Mouse (Mus musculus) embryonic facial prominence, embryonic 15.5 days (tissue): Measurements from ENCODE around the gene Rpap2. TPM values are rescaled to one million over a fixed set of nuclear protein-coding genes. Genes with fewer than 3 reads are reported as not detected.

ENCODE experiments used
- ATAC-seq: fragments of 200-750 bp; cut with Nextera tagmentation; 2 replicates; pipeline ENCODE4 v1.8.0; 2017; ENCODE audit warnings: low read depth, moderate TSS enrichment; ENCODE audit not compliant: insufficient number of reproducible peaks, low FRiP score, low TSS enrichment
- H3K27ac ChIP-seq: fragments of 300-500 bp; sonication (generic); replicated peaks from 2 replicates; pipeline ENCODE4 v1.5.1; 2015; ENCODE audit warnings: mild to moderate bottlenecking, inconsistent platforms
- H3K27me3 ChIP-seq: fragments of 300-500 bp; sonication (generic); 2 replicates; pipeline ENCODE4 v1.6.1; 2015; ENCODE audit warnings: inconsistent platforms
- H3K36me3 ChIP-seq: fragments of 300-500 bp; sonication (generic); 2 replicates; pipeline ENCODE4 v1.6.1; 2015; ENCODE audit warnings: mild to moderate bottlenecking, inconsistent platforms
- H3K4me1 ChIP-seq: fragments of 300-500 bp; sonication (generic); 2 replicates; pipeline ENCODE4 v1.6.1; 2015; ENCODE audit warnings: inconsistent platforms
- H3K4me2 ChIP-seq: fragments of 300-500 bp; sonication (generic); replicated peaks from 2 replicates; pipeline ENCODE4 v1.6.1; 2015; ENCODE audit warnings: mild to moderate bottlenecking, inconsistent platforms
- H3K4me3 ChIP-seq: fragments of 300-500 bp; sonication (generic); replicated peaks from 2 replicates; pipeline ENCODE4 v1.5.1; 2015; ENCODE audit warnings: mild to moderate bottlenecking, inconsistent platforms
- H3K9ac ChIP-seq: fragments of 300-500 bp; sonication (generic); 2 replicates; pipeline ENCODE4 v1.6.1; 2015; ENCODE audit warnings: inconsistent platforms
- H3K9me3 ChIP-seq: fragments of 300-500 bp; sonication (generic); replicated peaks from 2 replicates; pipeline ENCODE4 v1.6.1; 2016; ENCODE audit warnings: inconsistent platforms
- WGBS: fragments of 180-500 bp; shearing (Covaris S2); methylation state at CpG from one replicate; pipeline ENCODE4 v1.1.7; 2015; 5-methylcytosine and 5-hydroxymethylcytosine counted together
- polyA plus RNA-seq: library from polyadenylated mRNA; unstranded; fragments of >200 nt; fragmentation: Nextera tagmentation; extraction: Ambion mirVana; gene quantifications from 2 replicates; pipeline ENCODE4 v1.2.1, GENCODE M21; 2015

The Rpap2 gene
- polyA plus RNA-seq, 1 experiment from 2014 or later, result 17.0 TPM

GRCm38 (mm10) chr5:107687592-107688498 lies 90.7 kb downstream of the Rpap2 start:
- H3K4me2 ChIP-seq, result peak overlapping the region; percentile 73
- no peaks in the 10 kb centered on the region for H3K9me3 ChIP-seq
- ATAC-seq, result peak; percentile 84
- peak overlapping the region; percentile 52 for H3K4me3 ChIP-seq
- H3K36me3 ChIP-seq, result no peaks in the 10 kb centered on the region
- 11% methylated on average over 46 of the region's 46 CpGs for WGBS
- peak overlapping the region; percentile 69 for H3K27ac ChIP-seq
- peaks cover 6% of the 10 kb centered on the region; the same call in 1 of the 2 replicates for H3K27me3 ChIP-seq
- no peak overlapping the region for H3K9ac ChIP-seq
- peaks cover 10% of the 10 kb centered on the region; the same call in 1 of the 2 replicates for H3K4me1 ChIP-seq

- Histone ChIP-seq H3K4me1 (peaks cover 10% of the 10 kb centered on the region; the same call in 1 of the 2 replicates), H3K4me3 (peak overlapping the region; percentile 52), H3K27ac (peak overlapping the region; percentile 69), H3K4me2 (peak overlapping the region; percentile 73), H3K9me3 (no peaks in the 10 kb centered on the region), H3K36me3 (no peaks in the 10 kb centered on the region), H3K27me3 (peaks cover 6% of the 10 kb centered on the region; the same call in 1 of the 2 replicates), H3K9ac (no peak overlapping the region)
- WGBS, result 21% methylated on average over 9 of the region's 9 CpGs
- peak; percentile 22; the same call in 1 of the 2 replicates for ATAC-seq
Measured at GRCm38 (mm10) chr5:107688499-107688866, 91.3 kb downstream of the Rpap2 start.

GRCm38 (mm10) chr5:107695019-107695418 lies 97.8 kb downstream of the Rpap2 start:
- H3K9ac ChIP-seq, result no peak overlapping the region
- H3K4me1 ChIP-seq, result no peaks in the 10 kb centered on the region
- no peak for ATAC-seq
- 0 out of 2 replicates have a peak, but pooled peaks cover 3% of the 10 kb centered on the region for H3K27me3 ChIP-seq
- no peak overlapping the region for H3K4me3 ChIP-seq
- no peaks in the 10 kb centered on the region for H3K36me3 ChIP-seq
- no peaks in the 10 kb centered on the region for H3K9me3 ChIP-seq
- 87% methylated on average over 3 of the region's 3 CpGs for WGBS
- no peak overlapping the region for H3K4me2 ChIP-seq
- H3K27ac ChIP-seq, result no peak overlapping the region

- H3K27ac ChIP-seq, result no peak overlapping the region
- WGBS, result 76% methylated on average over 8 of the region's 8 CpGs
- no peaks in the 10 kb centered on the region for H3K36me3 ChIP-seq
- ATAC-seq, result no peak
- no peak overlapping the region for H3K9ac ChIP-seq
- H3K27me3 ChIP-seq, result no peaks in the 10 kb centered on the region
- H3K9me3 ChIP-seq, result no peaks in the 10 kb centered on the region
- H3K4me1 ChIP-seq, result no peaks in the 10 kb centered on the region
- no peak overlapping the region for H3K4me2 ChIP-seq
- H3K4me3 ChIP-seq, result no peak overlapping the region
Measured at GRCm38 (mm10) chr5:107698888-107699287, 101.7 kb downstream of the Rpap2 start.

GRCm38 (mm10) chr5:107700873-107701272 lies 103.7 kb downstream of the Rpap2 start:
- H3K9ac ChIP-seq, result no peak overlapping the region
- H3K4me1 ChIP-seq, result no peaks in the 10 kb centered on the region
- no peak overlapping the region for H3K4me3 ChIP-seq
- H3K9me3 ChIP-seq, result no peaks in the 10 kb centered on the region
- H3K27me3 ChIP-seq, result no peaks in the 10 kb centered on the region
- no peak overlapping the region for H3K27ac ChIP-seq
- H3K4me2 ChIP-seq, result no peak overlapping the region
- no peaks in the 10 kb centered on the region for H3K36me3 ChIP-seq
- ATAC-seq, result no peak
- 87% methylated on average over 10 of the region's 10 CpGs for WGBS

GRCm38 (mm10) chr5:107701658-107702057 lies 104.5 kb downstream of the Rpap2 start:
- no peak overlapping the region for H3K4me2 ChIP-seq
- no peaks in the 10 kb centered on the region for H3K36me3 ChIP-seq
- no peak overlapping the region for H3K9ac ChIP-seq
- 78% methylated on average over 9 of the region's 9 CpGs for WGBS
- no peaks in the 10 kb centered on the region for H3K27me3 ChIP-seq
- no peak overlapping the region for H3K4me3 ChIP-seq
- no peak overlapping the region for H3K27ac ChIP-seq
- no peaks in the 10 kb centered on the region for H3K9me3 ChIP-seq
- ATAC-seq, result no peak
- no peaks in the 10 kb centered on the region for H3K4me1 ChIP-seq

- Histone ChIP-seq H3K4me3 (no peak overlapping the region), H3K4me1 (no peaks in the 10 kb centered on the region), H3K9me3 (no peaks in the 10 kb centered on the region), H3K27ac (no peak overlapping the region), H3K4me2 (no peak overlapping the region), H3K36me3 (no peaks in the 10 kb centered on the region), H3K9ac (no peak overlapping the region), H3K27me3 (no peaks in the 10 kb centered on the region)
- 85% methylated on average over 6 of the region's 6 CpGs for WGBS
- no peak for ATAC-seq
Measured at GRCm38 (mm10) chr5:107703207-107703763, 106.1 kb downstream of the Rpap2 start.

GRCm38 (mm10) chr5:107705756-107706155 lies 108.6 kb downstream of the Rpap2 start:
- no peaks in the 10 kb centered on the region for H3K9me3 ChIP-seq
- no peaks in the 10 kb centered on the region for H3K4me1 ChIP-seq
- no peak overlapping the region for H3K4me2 ChIP-seq
- H3K27ac ChIP-seq, result no peak overlapping the region
- H3K36me3 ChIP-seq, result no peaks in the 10 kb centered on the region
- H3K9ac ChIP-seq, result no peak overlapping the region
- no peak for ATAC-seq
- no peak overlapping the region for H3K4me3 ChIP-seq
- WGBS, result 81% methylated on average over 4 of the region's 4 CpGs
- 0 out of 2 replicates have a peak, but pooled peaks cover 5% of the 10 kb centered on the region for H3K27me3 ChIP-seq

GRCm38 (mm10) chr5:107706262-107706661 lies 109.1 kb downstream of the Rpap2 start:
- Histone ChIP-seq H3K4me2 (no peak overlapping the region), H3K4me1 (no peaks in the 10 kb centered on the region), H3K9me3 (no peaks in the 10 kb centered on the region), H3K9ac (no peak overlapping the region), H3K4me3 (no peak overlapping the region), H3K27ac (no peak overlapping the region), H3K27me3 (0 out of 2 replicates have a peak, but pooled peaks cover 5% of the 10 kb centered on the region), H3K36me3 (no peaks in the 10 kb centered on the region)
- no peak for ATAC-seq
- 77% methylated on average over 1 of the region's 1 CpGs for WGBS

- Histone ChIP-seq H3K36me3 (no peaks in the 10 kb centered on the region), H3K4me3 (no peak overlapping the region), H3K4me2 (no peak overlapping the region), H3K4me1 (no peaks in the 10 kb centered on the region), H3K27ac (no peak overlapping the region), H3K27me3 (0 out of 2 replicates have a peak, but pooled peaks cover 5% of the 10 kb centered on the region), H3K9me3 (no peaks in the 10 kb centered on the region), H3K9ac (no peak overlapping the region)
- ATAC-seq, result no peak
- 83% methylated on average over 8 of the region's 8 CpGs for WGBS
Measured at GRCm38 (mm10) chr5:107708124-107708797, 111.1 kb downstream of the Rpap2 start.
